Mouse (Mus musculus) gastrocnemius, adult 18-20 months (tissue): Measurements from ENCODE around the gene Fam102a. TPM values are rescaled to one million over a fixed set of nuclear protein-coding genes. Genes with fewer than 3 reads are reported as not detected.

Experiments used
- DNase-seq: peaks from one replicate; pipeline ENCODE4 v3.0.0; 2021; ENCODE audit warnings: low spot score
- total RNA-seq, 2 experiments: library from RNA; stranded (reverse); gene quantifications; 2 replicates each; pipeline ENCODE4 v1.2.3; 2021

Fam102a gene
- total RNA-seq, 2 experiments from 2014 or later: 2.0 to 2.6 TPM

DNA sequence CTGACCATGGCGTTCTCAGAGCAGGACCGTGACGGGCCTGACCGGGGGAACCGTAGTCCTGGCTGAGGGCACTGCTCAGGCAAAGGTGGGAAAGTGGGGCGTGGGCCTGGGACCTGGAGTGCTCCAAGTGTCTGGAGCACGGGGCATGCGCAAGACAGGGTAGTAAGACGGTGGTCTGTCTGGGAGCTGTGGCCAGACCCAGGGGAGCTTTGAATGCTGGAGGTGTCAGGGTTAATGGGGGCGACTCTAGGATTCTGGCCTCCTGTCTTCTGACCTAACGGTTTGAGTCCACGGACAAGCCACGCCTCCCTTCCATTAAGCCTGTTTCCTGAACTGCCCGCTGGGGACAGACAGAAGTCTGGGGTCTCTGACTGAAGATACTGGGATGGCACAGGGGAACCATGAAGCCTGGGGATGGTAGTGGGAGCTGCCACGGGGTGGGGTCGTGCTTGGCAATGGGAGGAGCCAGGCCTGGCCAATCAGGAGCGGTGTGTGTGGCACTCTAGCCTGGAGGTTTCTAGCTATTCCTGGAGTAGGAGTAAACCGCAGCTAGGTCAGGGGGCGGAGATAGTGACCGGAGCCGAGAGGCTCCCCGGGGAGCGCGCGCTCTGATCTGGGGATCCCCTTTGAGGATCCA lies 73.1 kb downstream of the Fam102a start:
- DNase-seq: peak; percentile 89

DNA sequence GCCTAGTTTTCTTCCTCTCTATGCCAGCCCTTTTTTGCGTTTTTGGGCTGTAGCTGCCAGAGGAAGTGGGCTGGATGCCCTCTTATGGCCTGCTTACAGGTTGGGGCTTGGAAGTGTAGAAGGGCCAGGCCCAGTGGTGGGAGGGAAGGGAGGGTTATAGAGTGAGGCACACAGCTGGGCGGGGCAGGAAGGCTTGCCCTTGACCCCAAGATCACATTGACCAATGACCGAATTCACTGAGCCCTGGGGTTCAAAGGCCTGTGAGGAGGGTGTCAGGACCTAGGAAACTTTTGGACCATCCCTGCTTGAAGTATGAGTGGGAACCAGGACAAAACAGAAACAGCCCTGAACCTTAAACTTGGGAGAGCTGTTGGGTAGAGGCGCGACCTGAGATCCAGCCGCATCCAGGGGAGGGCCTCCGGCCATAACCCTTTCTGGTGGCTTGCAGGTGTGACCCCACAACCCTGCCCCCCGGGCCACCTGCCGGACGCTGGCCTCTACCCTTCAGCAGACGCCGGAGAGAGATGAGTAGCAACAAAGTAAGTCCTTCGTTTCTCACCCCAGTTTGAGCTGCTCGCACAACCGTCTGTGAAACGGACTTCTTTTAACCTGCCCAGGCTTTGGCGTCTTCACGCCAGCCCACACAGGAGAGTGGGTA lies 73.8 kb downstream of the Fam102a start:
- no peak for DNase-seq

DNA sequence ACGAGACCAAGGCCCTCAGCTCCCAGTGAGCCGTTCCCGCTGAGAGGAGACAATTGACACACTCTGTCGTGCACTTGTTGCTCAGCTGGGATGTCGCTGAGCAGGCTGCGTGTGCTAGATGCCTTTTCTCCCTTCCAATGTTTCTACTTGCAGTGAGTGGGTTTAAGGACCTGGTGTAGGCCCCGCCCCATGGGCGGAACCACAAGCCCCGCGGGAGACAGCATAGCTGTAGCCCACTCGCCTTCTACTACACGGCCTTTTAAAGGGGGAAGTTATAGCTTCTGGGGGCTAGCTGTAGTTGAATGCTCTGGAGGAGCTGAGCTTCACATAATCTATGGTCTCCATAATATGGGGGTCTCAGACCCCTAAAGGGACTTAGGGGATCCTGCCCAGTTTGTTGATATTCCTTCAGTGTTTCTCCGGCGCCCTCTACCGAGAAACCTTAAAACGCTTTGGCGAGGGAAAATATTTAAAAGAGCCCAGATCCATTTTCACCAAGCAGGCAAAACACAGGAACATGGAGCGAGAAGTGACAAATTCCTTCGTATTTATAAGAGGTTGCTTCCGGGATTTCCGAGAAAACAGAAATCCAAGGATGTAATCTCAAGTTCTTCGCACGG lies 75.6 kb downstream of the Fam102a start:
- DNase-seq: peak; percentile 67

DNA sequence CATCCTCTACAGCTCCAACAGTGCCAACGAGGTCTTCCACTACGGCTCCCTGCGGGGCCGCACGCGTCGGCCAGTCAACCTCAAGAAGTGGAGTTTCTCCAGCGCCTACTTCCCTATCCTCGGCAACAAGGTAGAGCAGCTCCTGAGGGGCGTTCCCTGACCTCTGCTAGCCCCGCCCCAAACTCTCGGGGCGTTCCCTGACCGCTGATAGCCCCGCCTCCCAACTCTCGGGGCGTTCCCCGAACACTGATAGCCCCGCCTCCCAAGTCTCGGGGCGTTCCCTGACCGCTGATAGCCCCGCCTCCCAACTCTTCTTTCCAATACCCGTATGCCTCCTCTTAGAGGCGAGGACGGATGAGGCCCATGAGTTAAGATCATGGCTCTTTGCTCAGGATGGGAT lies 77.1 kb downstream of the Fam102a start:
- no peak for DNase-seq

DNA sequence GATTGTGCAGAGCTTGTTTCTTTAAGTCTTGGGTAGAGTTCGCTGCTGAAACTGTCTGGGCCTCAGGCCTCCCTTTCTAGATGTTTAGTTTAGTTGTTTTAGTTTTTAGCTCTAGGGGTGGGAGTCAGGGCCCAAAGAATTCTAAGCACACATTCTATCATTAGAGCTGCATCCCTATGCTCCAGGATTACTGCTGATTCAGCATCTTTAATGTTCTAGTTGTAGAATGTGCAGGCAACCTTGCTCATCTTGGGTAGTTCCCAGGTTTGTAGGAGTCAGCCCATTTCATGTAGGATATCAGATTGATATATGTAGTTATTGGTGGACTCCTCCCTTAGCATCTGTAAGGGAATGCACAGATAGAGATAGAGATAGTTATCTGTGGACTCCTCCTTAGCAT lies 82.0 kb downstream of the Fam102a start:
- DNase-seq: no peak

DNA sequence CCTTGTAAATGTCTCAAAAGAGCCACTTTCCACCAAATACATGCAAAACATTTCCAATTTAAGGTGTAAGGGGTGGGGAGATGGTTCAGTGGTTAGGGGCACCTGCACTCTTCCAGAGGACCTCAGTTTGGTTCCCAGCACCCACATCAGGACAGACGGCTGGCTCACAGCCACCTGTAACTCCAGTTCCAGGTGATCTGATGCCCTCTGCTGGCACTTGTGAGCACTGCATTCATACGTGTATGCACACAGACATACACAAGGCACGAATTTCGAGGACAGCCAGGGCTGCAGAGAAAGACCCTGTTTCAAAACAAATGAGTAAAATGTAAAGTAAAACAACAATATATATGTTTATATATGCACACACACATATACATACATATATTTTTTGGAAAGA lies 82.5 kb downstream of the Fam102a start:
- DNase-seq: no peak

DNA sequence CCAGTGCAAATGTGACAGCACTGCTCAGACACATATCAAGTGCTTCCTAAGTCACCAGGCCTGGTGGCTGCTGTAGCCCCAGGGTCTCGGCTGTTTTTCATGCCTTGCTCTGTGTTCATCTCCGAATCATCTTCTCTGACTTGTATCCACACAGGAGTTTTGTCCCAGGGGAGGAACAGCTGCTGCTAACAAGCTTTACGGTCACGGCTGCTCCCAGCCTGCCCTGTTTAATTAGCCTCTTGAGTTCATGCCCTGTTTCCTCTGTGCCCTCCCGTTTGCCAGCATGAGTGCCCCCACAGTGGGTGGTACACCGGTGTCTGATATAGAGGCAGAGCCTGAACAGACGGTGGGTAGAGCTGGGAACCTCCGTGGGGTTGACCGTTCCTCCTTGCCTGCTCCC lies 82.9 kb downstream of the Fam102a start:
- no peak for DNase-seq

Other genes with a start within 250 kb of the Fam102a start
- gene Golga2, start 247.9 kb upstream of the Fam102a start, total RNA-seq: 10 to 100 TPM; 56.7 to 56.9 TPM
- gene Swi5, start 247.3 kb upstream of the Fam102a start, total RNA-seq: 100 to 1,000 TPM; 143 to 148 TPM
- 10 to 100 TPM; 25.6 to 27.5 TPM for gene Ciz1, start 183.0 kb upstream of the Fam102a start, total RNA-seq
- 1 to 10 TPM; 3.5 to 5.3 TPM for gene Dnm1, start 182.0 kb upstream of the Fam102a start, total RNA-seq
- gene 1110008P14Rik, start 153.4 kb upstream of the Fam102a start, total RNA-seq: 10 to 100 TPM; 42.6 to 47.1 TPM
- 1 to 10 TPM; 1.4 to 4.8 TPM for gene Lcn2, start 147.1 kb upstream of the Fam102a start, total RNA-seq
- gene Ptges2, start 139.4 kb upstream of the Fam102a start, total RNA-seq: 10 to 100 TPM; 37.1 to 43.0 TPM
- 1 to 10 TPM; 2.6 to 3.0 TPM for gene Naif1, start 84.9 kb upstream of the Fam102a start, total RNA-seq
- 100 to 1,000 TPM in 1 of 2 experiments, 10 to 100 TPM in 1; 47.6 to 217 TPM for gene Slc25a25, start 83.9 kb upstream of the Fam102a start, total RNA-seq
- gene Dpm2, start 35.5 kb downstream of the Fam102a start, total RNA-seq: 10 to 100 TPM; 11.7 to 12.6 TPM
- not detected for gene Pip5kl1, start 39.5 kb downstream of the Fam102a start, total RNA-seq
- not detected for gene 9430097D07Rik, start 40.4 kb downstream of the Fam102a start, total RNA-seq
- gene St6galnac4, start 51.8 kb downstream of the Fam102a start, total RNA-seq: 10 to 100 TPM; 13.5 to 19.8 TPM
- gene St6galnac6, start 64.4 kb downstream of the Fam102a start, total RNA-seq: 10 to 100 TPM; 47.0 to 52.2 TPM
- gene Ak1, start 86.4 kb downstream of the Fam102a start, total RNA-seq: 1,000 to 10,000 TPM; 1,543 to 1,586 TPM
- 10 to 100 TPM; 21.1 to 34.1 TPM for gene Eng, start 111.3 kb downstream of the Fam102a start, total RNA-seq
- gene Fpgs, start 168.8 kb downstream of the Fam102a start, total RNA-seq: 1 to 10 TPM; 4.8 to 5.4 TPM
- gene Cdk9, start 177.7 kb downstream of the Fam102a start, total RNA-seq: 10 to 100 TPM; 19.3 to 19.9 TPM
- 1 to 10 TPM; 5.7 to 7.3 TPM for gene Sh2d3c, start 185.7 kb downstream of the Fam102a start, total RNA-seq
- not detected for gene 6330409D20Rik, start 205.7 kb downstream of the Fam102a start, total RNA-seq
- gene Tor2a, start 221.9 kb downstream of the Fam102a start, total RNA-seq: 1 to 10 TPM; 4.1 to 4.8 TPM
- under 1 TPM in 1 of 2 experiments, not detected in 1; 0.09 TPM for gene Ttc16, start 240.3 kb downstream of the Fam102a start, total RNA-seq
- 1 to 10 TPM; 1.2 to 1.6 TPM for gene Ptrh1, start 240.5 kb downstream of the Fam102a start, total RNA-seq
- gene Cfap157, start 249.1 kb downstream of the Fam102a start, total RNA-seq: not detected